Mouse (Mus musculus) lung, embryonic 15.5 days (tissue): ENCODE data around the gene Pik3ca. TPM values are rescaled to one million over a fixed set of nuclear protein-coding genes. Genes with fewer than 3 reads are reported as not detected.
A peak's percentile ranks its signal among the peaks of the same experiment; 100 is the strongest.

Source experiments
- ATAC-seq: fragments of 200-750 bp; cut with Nextera tagmentation; 2 replicates; pipeline ENCODE4 v1.8.0; 2017; ENCODE audit warnings: moderate number of reproducible peaks, borderline replicate concordance; ENCODE audit not compliant: low FRiP score, low TSS enrichment; ENCODE audit errors: extremely low read depth
- H3K27ac ChIP-seq: fragments of 300-500 bp; sonication (generic); 2 replicates; pipeline ENCODE4 v1.5.1; 2015; ENCODE audit warnings: moderate library complexity, mild to moderate bottlenecking, inconsistent platforms
- H3K27me3 ChIP-seq: fragments of 300-500 bp; sonication (generic); 2 replicates; pipeline ENCODE4 v1.6.1; 2015; ENCODE audit warnings: inconsistent platforms
- H3K36me3 ChIP-seq: fragments of 300-500 bp; sonication (generic); 2 replicates; pipeline ENCODE4 v1.6.1; 2015; ENCODE audit warnings: inconsistent platforms
- H3K4me1 ChIP-seq: fragments of 300-500 bp; sonication (generic); 2 replicates; pipeline ENCODE4 v1.6.1; 2015; ENCODE audit warnings: inconsistent platforms
- H3K4me2 ChIP-seq: fragments of 300-500 bp; sonication (generic); 2 replicates; pipeline ENCODE4 v1.6.1; 2015; ENCODE audit warnings: inconsistent platforms, mild to moderate bottlenecking, moderate library complexity
- H3K4me3 ChIP-seq: fragments of 300-500 bp; sonication (generic); 2 replicates; pipeline ENCODE4 v1.5.1; 2015; ENCODE audit warnings: mild to moderate bottlenecking, inconsistent platforms
- H3K9ac ChIP-seq: fragments of 300-500 bp; sonication (generic); 2 replicates; pipeline ENCODE4 v1.6.1; 2015; ENCODE audit warnings: inconsistent platforms
- H3K9me3 ChIP-seq: fragments of 300-500 bp; sonication (generic); 2 replicates; pipeline ENCODE4 v1.6.1; 2016; ENCODE audit warnings: inconsistent platforms
- WGBS: fragments of 180-500 bp; shearing (Covaris S2); methylation state at CpG from one replicate; pipeline ENCODE4 v1.1.7; 2015; 5-methylcytosine and 5-hydroxymethylcytosine counted together
- polyA plus RNA-seq: library from polyadenylated mRNA; unstranded; fragments of >200 nt; fragmentation: Nextera tagmentation; extraction: Ambion mirVana; gene quantifications from 2 replicates; pipeline ENCODE4 v1.2.1, GENCODE M21; 2015

The Pik3ca gene
- polyA plus RNA-seq, 1 experiment from 2014 or later = 10.5 TPM

- H3K9ac ChIP-seq = no peak overlapping the region
- no peak overlapping the region for H3K4me2 ChIP-seq
- 88% methylated on average over 4 of the region's 4 CpGs for WGBS
- H3K36me3 ChIP-seq = peaks cover 21% of the 10 kb centered on the region
- no peak for ATAC-seq
- H3K4me1 ChIP-seq = 0 out of 2 replicates have a peak, but pooled peaks cover 5% of the 10 kb centered on the region
- H3K27me3 ChIP-seq = no peaks in the 10 kb centered on the region
- no peak overlapping the region for H3K4me3 ChIP-seq
- no peaks in the 10 kb centered on the region for H3K9me3 ChIP-seq
- H3K27ac ChIP-seq = no peak overlapping the region
Observed at GRCm38 (mm10) chr3:32467321-32467720, 69.8 kb downstream of the Pik3ca start.

GRCm38 (mm10) chr3:32468411-32468810 is 70.9 kb downstream of the Pik3ca start:
- Histone ChIP-seq H3K27me3 (no peaks in the 10 kb centered on the region), H3K4me2 (no peak overlapping the region)

GRCm38 (mm10) chr3:32470449-32470848 is 73.0 kb downstream of the Pik3ca start:
- 64% methylated on average over 7 of the region's 7 CpGs for WGBS
- 0 out of 2 replicates have a peak, but pooled peaks cover 6% of the 10 kb centered on the region for H3K4me1 ChIP-seq
- H3K27me3 ChIP-seq = no peaks in the 10 kb centered on the region
- H3K9me3 ChIP-seq = no peaks in the 10 kb centered on the region
- ATAC-seq = no peak
- no peaks in the 10 kb centered on the region for H3K36me3 ChIP-seq
- no peak overlapping the region for H3K27ac ChIP-seq
- H3K9ac ChIP-seq = no peak overlapping the region
- no peak overlapping the region for H3K4me2 ChIP-seq
- H3K4me3 ChIP-seq = no peak overlapping the region

More at GRCm38 (mm10) chr3:32468411-32468810, 70.9 kb downstream of the Pik3ca start:
- H3K9me3 ChIP-seq = no peaks in the 10 kb centered on the region
- no peak overlapping the region for H3K9ac ChIP-seq
- ATAC-seq = no peak
- no peak overlapping the region for H3K4me3 ChIP-seq
- no peak overlapping the region for H3K27ac ChIP-seq
- 0 out of 2 replicates have a peak, but pooled peaks cover 6% of the 10 kb centered on the region for H3K4me1 ChIP-seq
- 40% methylated on average over 4 of the region's 4 CpGs for WGBS
- peaks cover 10% of the 10 kb centered on the region for H3K36me3 ChIP-seq

- Histone ChIP-seq H3K4me1 (0 out of 2 replicates have a peak, but pooled peaks cover 6% of the 10 kb centered on the region), H3K9me3 (no peaks in the 10 kb centered on the region), H3K4me3 (no peak overlapping the region), H3K27me3 (no peaks in the 10 kb centered on the region), H3K9ac (no peak overlapping the region), H3K27ac (no peak overlapping the region), H3K36me3 (no peaks in the 10 kb centered on the region), H3K4me2 (no peak overlapping the region)
- WGBS = 34% methylated on average over 6 of the region's 6 CpGs
- peak; percentile 73 for ATAC-seq
Observed at GRCm38 (mm10) chr3:32471098-32471497, 73.6 kb downstream of the Pik3ca start.

GRCm38 (mm10) chr3:32472191-32472900 is 74.9 kb downstream of the Pik3ca start:
- Histone ChIP-seq H3K4me3 (no peak overlapping the region), H3K36me3 (no peaks in the 10 kb centered on the region), H3K27me3 (no peaks in the 10 kb centered on the region), H3K9me3 (no peaks in the 10 kb centered on the region), H3K9ac (no peak overlapping the region), H3K4me2 (no peak overlapping the region), H3K4me1 (0 out of 2 replicates have a peak, but pooled peaks cover 6% of the 10 kb centered on the region), H3K27ac (no peak overlapping the region)
- WGBS = 65% methylated on average over 14 of the region's 14 CpGs
- no peak for ATAC-seq

- Histone ChIP-seq H3K9me3 (no peaks in the 10 kb centered on the region), H3K4me2 (no peak overlapping the region), H3K4me1 (0 out of 2 replicates have a peak, but pooled peaks cover 6% of the 10 kb centered on the region), H3K27ac (no peak overlapping the region), H3K36me3 (no peaks in the 10 kb centered on the region), H3K4me3 (no peak overlapping the region), H3K27me3 (no peaks in the 10 kb centered on the region), H3K9ac (no peak overlapping the region)
- 74% methylated on average over 10 of the region's 10 CpGs for WGBS
- no peak for ATAC-seq
Observed at GRCm38 (mm10) chr3:32473184-32473583, 75.7 kb downstream of the Pik3ca start.

- H3K4me1 ChIP-seq = no peaks in the 10 kb centered on the region
- H3K4me3 ChIP-seq = no peak overlapping the region
- WGBS = 91% methylated on average over 7 of the region's 7 CpGs
- H3K9ac ChIP-seq = no peak overlapping the region
- H3K36me3 ChIP-seq = no peaks in the 10 kb centered on the region
- no peak for ATAC-seq
- H3K27me3 ChIP-seq = no peaks in the 10 kb centered on the region
- H3K27ac ChIP-seq = no peak overlapping the region
- H3K4me2 ChIP-seq = no peak overlapping the region
- no peaks in the 10 kb centered on the region for H3K9me3 ChIP-seq
Observed at GRCm38 (mm10) chr3:32479961-32480360, 82.5 kb downstream of the Pik3ca start.

GRCm38 (mm10) chr3:32483035-32483434 is 85.6 kb downstream of the Pik3ca start:
- Histone ChIP-seq H3K4me1 (no peaks in the 10 kb centered on the region), H3K36me3 (no peaks in the 10 kb centered on the region), H3K9me3 (no peaks in the 10 kb centered on the region), H3K4me2 (no peak overlapping the region), H3K9ac (no peak overlapping the region), H3K27ac (no peak overlapping the region), H3K4me3 (no peak overlapping the region), H3K27me3 (no peaks in the 10 kb centered on the region)
- 76% methylated on average over 3 of the region's 3 CpGs for WGBS
- ATAC-seq = no peak

- H3K27ac ChIP-seq = no peak overlapping the region
- no peak overlapping the region for H3K4me2 ChIP-seq
- no peaks in the 10 kb centered on the region for H3K27me3 ChIP-seq
- no peaks in the 10 kb centered on the region for H3K36me3 ChIP-seq
- H3K9me3 ChIP-seq = no peaks in the 10 kb centered on the region
- H3K4me1 ChIP-seq = no peaks in the 10 kb centered on the region
- 68% methylated on average over 4 of the region's 4 CpGs for WGBS
- H3K4me3 ChIP-seq = no peak overlapping the region
- no peak overlapping the region for H3K9ac ChIP-seq
- no peak for ATAC-seq
Observed at GRCm38 (mm10) chr3:32486543-32486942, 89.1 kb downstream of the Pik3ca start.

GRCm38 (mm10) chr3:32488172-32488571 is 90.7 kb downstream of the Pik3ca start:
- Histone ChIP-seq H3K36me3 (no peaks in the 10 kb centered on the region), H3K4me2 (no peak overlapping the region), H3K4me1 (no peaks in the 10 kb centered on the region), H3K9me3 (no peaks in the 10 kb centered on the region), H3K9ac (no peak overlapping the region), H3K4me3 (no peak overlapping the region), H3K27me3 (no peaks in the 10 kb centered on the region), H3K27ac (no peak overlapping the region)
- ATAC-seq = no peak
- 75% methylated on average over 6 of the region's 6 CpGs for WGBS

- Histone ChIP-seq H3K4me3 (no peak overlapping the region), H3K27me3 (no peaks in the 10 kb centered on the region), H3K27ac (no peak overlapping the region), H3K36me3 (no peaks in the 10 kb centered on the region), H3K4me1 (no peaks in the 10 kb centered on the region), H3K9me3 (no peaks in the 10 kb centered on the region), H3K4me2 (no peak overlapping the region), H3K9ac (no peak overlapping the region)
- no peak for ATAC-seq
- WGBS = 63% methylated on average over 15 of the region's 15 CpGs
Observed at GRCm38 (mm10) chr3:32490076-32490927, 92.8 kb downstream of the Pik3ca start.

- Histone ChIP-seq H3K27me3 (no peaks in the 10 kb centered on the region), H3K9ac (no peak overlapping the region), H3K4me3 (no peak overlapping the region), H3K36me3 (no peaks in the 10 kb centered on the region), H3K4me2 (no peak overlapping the region), H3K27ac (no peak overlapping the region), H3K9me3 (no peaks in the 10 kb centered on the region), H3K4me1 (no peaks in the 10 kb centered on the region)
- ATAC-seq = no peak
Observed at GRCm38 (mm10) chr3:32490928-32491315, 93.5 kb downstream of the Pik3ca start.
